Mouse (Mus musculus) T-helper 17 cell (primary cell): Measurements from ENCODE around the gene Gm20388.

Source experiments
- in situ Hi-C, 2 experiments: fragments of 300-600 bp; cut with MboI, MseI; formaldehyde crosslinking; loops; 1 replicate in 1 of 2; 2 replicates in 1 of 2; pipeline ENCODE4 v1.15.1; 2025; ENCODE audit warnings: high pct_unique_total_duplicates in 2 of 2

Gene Gm20388

GRCm38 (mm10) chr8:122296173-122297001 is 2385.7 kb downstream of the Gm20388 start:
- in situ Hi-C loops, result loop anchor here in 1 of 2 experiments (25.0 kb wide), 1 partner anchor 1316 kb away; no protein-coding TSS in a partner anchor

DNA sequence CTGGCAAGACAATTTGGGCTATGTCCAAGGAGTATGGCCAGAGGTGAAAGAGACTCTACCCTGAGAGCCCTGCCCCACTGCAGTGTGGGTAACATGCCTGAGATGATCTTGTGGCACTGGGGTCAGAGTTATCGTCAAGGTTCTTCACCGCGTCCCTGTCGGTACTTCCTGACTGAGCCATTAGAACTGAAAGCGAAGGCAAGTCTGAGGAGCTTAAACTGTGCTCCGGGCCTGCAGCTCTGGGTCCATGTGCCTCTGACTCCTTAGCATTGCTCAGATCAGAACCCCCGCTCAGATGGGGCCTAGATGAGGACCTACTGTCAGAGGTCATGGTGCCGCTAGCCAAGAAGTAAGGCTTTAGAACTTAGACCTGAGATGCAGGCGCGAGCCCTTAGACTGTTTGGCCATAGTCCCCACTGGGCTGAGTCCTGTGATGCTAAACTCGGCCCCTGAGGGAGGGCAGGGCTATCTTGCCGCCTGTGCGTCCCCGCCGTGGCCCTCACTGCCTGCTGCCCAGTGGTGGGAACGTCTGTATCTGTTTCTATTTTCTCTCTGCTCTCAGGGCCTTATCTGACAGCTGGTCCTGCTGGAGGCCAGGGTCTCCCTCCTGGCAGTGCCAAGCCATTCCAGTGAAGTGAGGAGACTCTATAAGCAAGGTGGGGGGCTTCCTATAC is 2389.1 kb downstream of the Gm20388 start:
- in situ Hi-C loops, result loop anchor here in 1 of 2 experiments (25.0 kb wide), 1 partner anchor 1313 kb away; no protein-coding TSS in a partner anchor

DNA sequence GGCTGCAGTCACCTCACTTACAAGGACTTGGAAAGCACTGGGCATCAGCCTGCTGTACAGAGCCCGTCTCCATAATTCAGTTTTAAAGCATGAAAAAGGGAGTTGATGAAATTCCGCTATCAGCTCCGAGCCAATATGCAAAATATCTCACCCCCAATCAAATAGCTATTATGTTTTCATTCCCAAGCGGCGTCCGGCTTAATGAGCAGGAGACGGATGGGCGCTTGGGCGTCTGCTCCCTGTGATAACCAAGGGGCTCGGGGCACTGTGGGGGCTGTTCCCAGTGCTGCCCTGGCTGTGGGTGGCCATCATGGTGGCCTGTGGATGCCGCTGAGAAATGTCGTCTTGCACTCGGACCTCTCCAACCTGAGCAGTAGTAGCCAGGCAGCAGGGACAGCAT is 2390.4 kb downstream of the Gm20388 start:
- in situ Hi-C loops, result no loop called here

- in situ Hi-C loops, result no loop called here
Observed at GRCm38 (mm10) chr8:122301866-122302265, 2391.2 kb downstream of the Gm20388 start.

DNA sequence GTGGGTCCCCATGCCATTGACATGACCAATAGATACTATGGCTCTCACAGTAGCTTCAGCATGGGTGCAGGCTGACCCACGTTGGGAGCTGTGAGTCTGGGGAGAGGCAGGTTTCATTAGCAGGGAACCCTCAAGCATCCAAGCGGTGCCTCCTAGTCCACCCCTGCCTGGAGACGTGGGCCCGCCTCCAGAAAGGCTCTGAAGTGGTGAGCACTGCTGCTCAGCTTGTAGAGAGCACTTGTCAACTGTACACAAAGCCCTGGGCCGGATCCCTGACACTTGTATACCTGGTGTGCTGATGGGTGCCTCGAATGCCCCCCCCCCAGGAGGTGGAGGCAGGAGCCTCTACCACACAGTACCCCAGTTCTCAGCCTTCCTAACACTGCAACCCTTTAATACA is 2392.8 kb downstream of the Gm20388 start:
- in situ Hi-C loops, result no loop called here

DNA sequence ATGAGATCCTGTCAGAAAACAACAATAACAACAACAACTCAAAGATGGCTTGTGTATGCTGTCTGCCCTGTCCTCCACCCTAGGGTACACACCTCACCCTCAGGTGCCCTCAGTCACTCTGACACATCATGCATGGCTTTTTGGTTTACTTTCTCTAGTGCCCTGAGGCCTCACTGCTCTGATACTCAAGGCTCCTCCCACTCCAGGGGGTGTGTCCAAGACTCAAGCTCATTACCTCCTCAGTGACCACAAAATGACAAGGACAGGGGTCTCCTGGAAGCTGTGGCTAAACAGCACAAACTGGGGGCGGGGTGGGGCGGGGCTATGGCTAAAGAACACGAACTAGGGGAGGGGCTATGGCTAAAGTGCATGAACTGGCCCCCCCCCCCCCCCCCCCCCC is 2393.4 kb downstream of the Gm20388 start:
- in situ Hi-C loops, result no loop called here

- in situ Hi-C loops, result no loop called here
Observed at GRCm38 (mm10) chr8:122306660-122307399, 2396.2 kb downstream of the Gm20388 start.

DNA sequence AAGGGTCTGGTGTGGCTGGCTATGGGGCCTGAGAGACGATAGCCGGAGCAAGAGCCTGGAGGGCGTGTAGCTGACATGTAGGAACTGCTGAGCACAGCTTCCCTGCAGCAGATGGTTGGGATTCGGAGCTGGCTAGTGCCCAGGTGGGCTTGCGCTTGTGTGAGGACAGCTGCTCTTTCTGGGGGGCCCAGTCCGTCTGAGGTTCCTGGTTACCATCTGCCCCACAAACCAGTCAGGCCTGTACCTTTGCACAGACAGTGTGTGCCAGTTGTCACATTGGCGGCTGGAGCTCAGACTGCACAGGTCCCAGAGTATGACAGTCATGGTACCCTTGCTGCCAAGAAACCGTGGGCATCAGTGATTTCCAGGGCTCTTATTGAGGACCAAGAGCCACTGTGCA is 2397.2 kb downstream of the Gm20388 start:
- in situ Hi-C loops, result no loop called here

GRCm38 (mm10) chr8:122309272-122309671 is 2398.6 kb downstream of the Gm20388 start:
- in situ Hi-C loops, result no loop called here

GRCm38 (mm10) chr8:122311115-122311514 is 2400.5 kb downstream of the Gm20388 start:
- in situ Hi-C loops, result no loop called here

GRCm38 (mm10) chr8:122312553-122312952 is 2401.9 kb downstream of the Gm20388 start:
- in situ Hi-C loops, result no loop called here

GRCm38 (mm10) chr8:122313310-122313709 is 2402.7 kb downstream of the Gm20388 start:
- in situ Hi-C loops, result no loop called here

- in situ Hi-C loops, result no loop called here
Observed at GRCm38 (mm10) chr8:122314899-122315496, 2404.4 kb downstream of the Gm20388 start.

GRCm38 (mm10) chr8:122316402-122316801 is 2405.8 kb downstream of the Gm20388 start:
- in situ Hi-C loops, result no loop called here

DNA sequence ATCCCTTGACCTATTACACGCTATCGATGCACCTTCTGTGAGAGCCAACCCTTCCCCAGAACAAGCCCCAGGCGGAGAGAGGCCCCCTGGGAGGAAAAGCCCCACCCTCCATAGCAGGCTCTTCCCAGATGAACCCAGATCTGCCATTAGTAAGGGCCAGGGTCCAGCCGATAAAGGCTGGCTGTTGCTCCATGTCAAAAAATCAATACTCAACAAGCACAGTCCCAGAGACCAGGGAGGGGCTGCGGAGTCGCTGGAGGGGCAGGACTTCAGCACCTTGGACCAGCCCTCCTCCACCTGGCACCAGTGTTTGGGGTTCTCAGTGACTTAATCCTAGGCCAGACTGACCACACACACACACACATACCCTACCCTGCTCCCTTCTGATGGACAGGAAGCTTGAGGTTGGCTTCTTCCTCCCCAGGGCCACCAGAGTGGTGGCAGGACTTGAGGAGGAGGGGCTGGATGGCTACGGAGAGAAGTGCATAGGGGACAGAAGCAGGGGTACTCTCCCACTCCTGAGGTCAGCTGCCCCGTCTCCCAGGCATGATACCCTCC is 2407.4 kb downstream of the Gm20388 start:
- in situ Hi-C loops, result no loop called here

GRCm38 (mm10) chr8:122319045-122319707 is 2408.5 kb downstream of the Gm20388 start:
- in situ Hi-C loops, result no loop called here

DNA sequence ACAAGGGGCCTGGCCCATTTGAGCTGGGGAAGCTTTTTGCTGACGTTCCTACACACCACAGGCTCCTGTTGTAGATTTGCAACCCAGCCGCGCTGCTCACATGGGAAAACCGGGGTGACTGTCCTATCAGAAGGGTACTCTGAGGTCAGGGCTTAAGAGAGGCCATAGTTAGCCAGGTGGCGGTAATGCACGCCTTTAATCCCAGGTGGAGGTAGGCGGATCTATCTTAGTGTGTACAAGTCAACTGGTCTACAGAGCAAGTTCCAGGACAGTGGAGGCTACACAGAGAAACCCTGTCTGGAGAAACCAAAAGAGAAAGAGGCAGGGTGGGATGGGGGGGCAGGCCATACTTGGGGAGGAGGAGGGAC is 2409.1 kb downstream of the Gm20388 start:
- in situ Hi-C loops, result loop anchor here in 1 of 2 experiments (10.0 kb wide), 1 partner anchor 545 kb away; no protein-coding TSS in a partner anchor

DNA sequence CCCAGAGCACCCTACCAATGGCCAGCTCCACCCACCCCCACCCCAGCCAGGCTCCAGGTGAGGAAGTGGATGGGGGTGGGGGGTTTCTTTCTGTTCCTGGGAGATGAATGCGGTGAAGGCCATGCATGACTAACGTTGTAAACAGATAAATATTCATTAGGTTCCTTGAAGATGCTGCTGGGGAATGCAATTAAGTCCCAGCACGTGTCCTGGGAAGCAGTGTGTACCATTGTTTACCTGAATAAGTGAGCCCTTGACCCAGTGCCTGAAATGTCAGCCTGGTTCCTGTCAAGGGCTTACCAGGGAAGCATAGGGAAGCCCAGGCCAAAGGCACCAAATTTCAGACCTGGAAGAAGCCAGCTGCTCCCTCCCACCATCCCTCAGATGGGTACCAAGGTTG is 2409.9 kb downstream of the Gm20388 start:
- in situ Hi-C loops, result loop anchor here in 1 of 2 experiments (10.0 kb wide), 1 partner anchor 546 kb away; no protein-coding TSS in a partner anchor

- in situ Hi-C loops, result loop anchor here in 1 of 2 experiments (10.0 kb wide), 1 partner anchor 547 kb away; no protein-coding TSS in a partner anchor
Observed at GRCm38 (mm10) chr8:122321455-122321921, 2410.8 kb downstream of the Gm20388 start.

DNA sequence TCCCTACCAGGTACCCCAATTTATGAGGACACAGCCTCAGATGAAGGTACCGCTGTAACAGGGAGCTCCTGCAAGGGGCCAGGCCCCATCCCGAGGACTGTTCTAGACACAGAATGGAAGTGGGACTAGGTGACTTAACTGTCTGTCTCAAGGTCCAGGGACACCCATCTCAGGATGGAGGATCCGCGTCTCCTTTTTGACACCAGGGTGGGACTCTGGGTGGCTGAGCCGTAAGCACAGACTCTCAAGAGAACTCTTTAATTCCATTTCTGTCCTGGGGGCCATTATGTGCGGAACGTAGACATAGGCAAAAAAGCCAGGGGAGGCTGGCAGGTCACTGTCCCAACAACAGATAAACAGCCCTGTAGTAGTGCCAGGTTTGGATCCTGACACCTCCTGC is 2411.5 kb downstream of the Gm20388 start:
- in situ Hi-C loops, result loop anchor here in 1 of 2 experiments (10.0 kb wide), 1 partner anchor 547 kb away; no protein-coding TSS in a partner anchor
